Mouse (Mus musculus): ENCODE measurements at regions not wholly inside any gene's neighbourhood (a gene's known extent, or its start where the extent isn't known, plus 50 kb on each side); places are given as distances from the start of the nearest gene placed in this dataset.
A peak's percentile ranks its signal among the peaks of the same experiment; 100 is the strongest.

GRCm38 (mm10) chr5:97181249-97181648 is 69.9 kb upstream of the Paqr3 start:
- Histone ChIP-seq H3K27ac (ENCODE audit: low read depth, low read length) (no peak overlapping the region), H3K4me3 (ENCODE audit: low read depth, low read length) (no peak overlapping the region), H3K27me3 (ENCODE audit: control insufficient read depth, insufficient read depth, low read length) (no peaks in the 10 kb centered on the region), H3K4me1 (ENCODE audit: control insufficient read depth, insufficient read depth, low read length) (no peaks in the 10 kb centered on the region), H3K9ac (ENCODE audit: low read length) (no peak overlapping the region), H3K9me3 (ENCODE audit: control insufficient read depth, low read length) (no peaks in the 10 kb centered on the region), H3K36me3 (ENCODE audit: control insufficient read depth, insufficient read depth, low read length) (no peaks in the 10 kb centered on the region), H3K4me2 (ENCODE audit: low read depth) (no peak overlapping the region)
- WGBS, result 63% methylated on average over 1 of the region's 1 CpGs
- no peak for DNase-seq (ENCODE audit: low spot score)
- peak; percentile 73 for ATAC-seq (ENCODE audit: insufficient read depth, low FRiP score, low TSS enrichment)

DNA sequence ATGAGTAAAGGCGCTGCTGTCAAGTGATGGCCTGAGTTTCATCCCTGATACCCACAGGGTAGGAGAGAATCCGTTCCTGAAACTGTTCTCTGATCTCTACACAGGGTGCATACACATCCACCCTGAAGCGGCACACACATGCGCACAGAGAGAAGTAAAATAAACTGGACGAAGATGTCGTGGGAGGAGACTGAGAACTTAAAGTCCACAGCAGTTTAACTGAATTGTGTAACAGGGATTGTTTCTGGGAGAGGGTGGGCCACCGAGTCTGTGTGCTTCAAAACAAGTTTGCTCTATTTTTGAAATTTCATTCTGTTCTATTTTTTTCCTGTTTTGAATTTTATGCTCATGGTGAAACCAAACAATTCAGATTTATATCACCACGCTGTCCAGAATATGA is 63.0 kb upstream of the Paqr3 start:
- no peak for ATAC-seq (ENCODE audit: insufficient read depth, low FRiP score, low TSS enrichment)
- Histone ChIP-seq H3K9me3 (ENCODE audit: control insufficient read depth, low read length) (no peaks in the 10 kb centered on the region), H3K4me1 (ENCODE audit: control insufficient read depth, insufficient read depth, low read length) (no peaks in the 10 kb centered on the region), H3K36me3 (ENCODE audit: control insufficient read depth, insufficient read depth, low read length) (no peaks in the 10 kb centered on the region), H3K4me3 (ENCODE audit: low read depth, low read length) (no peak overlapping the region), H3K27ac (ENCODE audit: low read depth, low read length) (no peak overlapping the region), H3K27me3 (ENCODE audit: control insufficient read depth, insufficient read depth, low read length) (no peaks in the 10 kb centered on the region), H3K4me2 (ENCODE audit: low read depth) (no peak overlapping the region), H3K9ac (ENCODE audit: low read length) (no peak overlapping the region)
- DNase-seq (ENCODE audit: low spot score), result no peak
- 94% methylated on average over 8 of the region's 8 CpGs for WGBS

- DNase-seq (ENCODE audit: low spot score) (peak; percentile 46), ATAC-seq (ENCODE audit: insufficient read depth, low FRiP score, low TSS enrichment) (peak; percentile 53)
- Histone ChIP-seq H3K9ac (ENCODE audit: low read length) (no peak overlapping the region), H3K4me3 (ENCODE audit: low read depth, low read length) (no peak overlapping the region), H3K9me3 (ENCODE audit: control insufficient read depth, low read length) (no peaks in the 10 kb centered on the region), H3K4me1 (ENCODE audit: control insufficient read depth, insufficient read depth, low read length) (no peaks in the 10 kb centered on the region), H3K36me3 (ENCODE audit: control insufficient read depth, insufficient read depth, low read length) (no peaks in the 10 kb centered on the region), H3K4me2 (ENCODE audit: low read depth) (0 out of 2 replicates have a peak overlapping the region, but pooled peaks have one; percentile 2), H3K27ac (ENCODE audit: low read depth, low read length) (0 out of 2 replicates have a peak overlapping the region, but pooled peaks have one; percentile 6), H3K27me3 (ENCODE audit: control insufficient read depth, insufficient read depth, low read length) (no peaks in the 10 kb centered on the region)
- WGBS, result 67% methylated on average over 18 of the region's 18 CpGs
Measured at GRCm38 (mm10) chr5:97167401-97168249, 56.2 kb upstream of the Paqr3 start.

DNA sequence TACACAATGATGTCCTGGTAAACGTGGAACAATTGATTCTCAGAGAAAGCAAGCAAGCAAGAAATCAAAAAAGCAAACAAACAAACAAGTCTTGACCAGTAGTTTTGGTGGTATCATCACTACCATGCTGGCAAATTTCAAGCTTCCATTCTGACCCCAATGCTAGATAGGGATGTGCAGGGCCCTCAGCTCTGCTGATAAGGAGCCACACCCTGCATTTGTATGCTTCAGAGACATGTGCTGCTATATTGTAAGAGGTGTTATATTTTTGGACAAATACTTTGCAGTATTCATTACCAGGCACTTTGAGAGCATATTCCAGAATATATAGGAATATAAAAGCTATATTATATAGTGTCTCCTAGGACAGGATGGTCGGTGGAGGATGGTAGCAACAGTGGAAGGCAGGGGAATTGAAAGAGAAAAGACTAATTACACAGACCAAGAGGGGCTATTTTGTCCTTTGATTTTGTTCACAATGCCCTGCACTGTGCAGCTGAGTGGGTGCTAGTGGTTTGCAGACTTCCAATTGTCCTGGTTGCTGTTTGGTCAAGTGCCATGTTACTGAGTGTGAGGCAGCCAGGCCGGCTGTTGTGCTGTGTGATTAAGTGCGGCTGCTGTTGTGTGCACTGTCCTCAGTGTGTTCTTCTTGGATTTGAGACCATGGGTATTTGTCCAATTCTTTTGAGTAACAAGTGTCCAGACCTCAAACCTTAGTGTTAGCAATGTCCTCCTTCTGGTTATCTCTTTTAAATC is 54.9 kb upstream of the Paqr3 start:
- Histone ChIP-seq H3K4me3 (ENCODE audit: low read depth, low read length) (no peak overlapping the region), H3K9ac (ENCODE audit: low read length) (no peak overlapping the region), H3K36me3 (ENCODE audit: control insufficient read depth, insufficient read depth, low read length) (no peaks in the 10 kb centered on the region), H3K4me2 (ENCODE audit: low read depth) (no peak overlapping the region), H3K4me1 (ENCODE audit: control insufficient read depth, insufficient read depth, low read length) (no peaks in the 10 kb centered on the region), H3K27me3 (ENCODE audit: control insufficient read depth, insufficient read depth, low read length) (no peaks in the 10 kb centered on the region), H3K27ac (ENCODE audit: low read depth, low read length) (no peak overlapping the region), H3K9me3 (ENCODE audit: control insufficient read depth, low read length) (no peaks in the 10 kb centered on the region)
- WGBS, result 36% methylated on average over 4 of the region's 4 CpGs
- DNase-seq (ENCODE audit: low spot score), result no peak
- ATAC-seq (ENCODE audit: insufficient read depth, low FRiP score, low TSS enrichment), result peak; percentile 31; the same call in 1 of the 2 replicates
